Mouse (Mus musculus) spleen, postnatal 10 days (tissue): ENCODE data around the gene Adam23.
A peak's percentile ranks its signal among the peaks of the same experiment; 100 is the strongest.

Source experiments
- DNase-seq, 2 experiments: peaks; one replicate each; pipeline ENCODE4 v3.0.0; 2021 to 2022; ENCODE audit warnings: low spot score in 2 of 2

The Adam23 gene

GRCm38 (mm10) chr1:63445656-63446046 lies at the start of gene Adam23:
Adam23 (plus strand) TSS chr1:63445891.
- DNase-seq: peak in 1 of 2 experiments; percentile 14

GRCm38 (mm10) chr1:63401130-63401529 lies 44.6 kb upstream of the Adam23 start:
- DNase-seq: no peak

GRCm38 (mm10) chr1:63403601-63404000 lies 42.1 kb upstream of the Adam23 start:
- peak in 1 of 2 experiments; percentile 26 for DNase-seq

- DNase-seq: no peak
These were observed 37.3 kb upstream of the Adam23 start for GRCm38 (mm10) chr1:63408344-63408743.

GRCm38 (mm10) chr1:63418491-63418890 lies 27.2 kb upstream of the Adam23 start:
- no peak for DNase-seq

GRCm38 (mm10) chr1:63430668-63431067 lies 15.0 kb upstream of the Adam23 start:
- DNase-seq: no peak

- DNase-seq: no peak
These were observed 14.5 kb upstream of the Adam23 start for GRCm38 (mm10) chr1:63431166-63431565.

GRCm38 (mm10) chr1:63431842-63432241 lies 13.8 kb upstream of the Adam23 start:
- no peak for DNase-seq

GRCm38 (mm10) chr1:63434052-63434451 lies 11.6 kb upstream of the Adam23 start:
- no peak for DNase-seq

- no peak for DNase-seq
These were observed 8.2 kb upstream of the Adam23 start for GRCm38 (mm10) chr1:63437529-63437928.

GRCm38 (mm10) chr1:63442186-63442585 lies 3.5 kb upstream of the Adam23 start:
- DNase-seq: no peak

GRCm38 (mm10) chr1:63442616-63443015 lies 3.1 kb upstream of the Adam23 start:
- DNase-seq: no peak

GRCm38 (mm10) chr1:63445149-63445609 lies 512 bp upstream of the Adam23 start:
- no peak for DNase-seq

- no peak for DNase-seq
These were observed 485 bp downstream of the Adam23 start for GRCm38 (mm10) chr1:63446047-63446704.

GRCm38 (mm10) chr1:63446721-63447120 lies 1.0 kb downstream of the Adam23 start:
- DNase-seq: no peak

- no peak for DNase-seq
These were observed 4.4 kb downstream of the Adam23 start for GRCm38 (mm10) chr1:63450091-63450490.

- no peak for DNase-seq
These were observed 7.7 kb downstream of the Adam23 start for GRCm38 (mm10) chr1:63453332-63453887.

GRCm38 (mm10) chr1:63457801-63458519 lies 12.3 kb downstream of the Adam23 start:
- no peak for DNase-seq

- DNase-seq: no peak
These were observed 13.5 kb downstream of the Adam23 start for GRCm38 (mm10) chr1:63459151-63459550.

- no peak for DNase-seq
These were observed 14.2 kb downstream of the Adam23 start for GRCm38 (mm10) chr1:63459926-63460325.

- DNase-seq: no peak
These were observed 18.8 kb downstream of the Adam23 start for GRCm38 (mm10) chr1:63464441-63464840.

GRCm38 (mm10) chr1:63473272-63473671 lies 27.6 kb downstream of the Adam23 start:
- no peak for DNase-seq

- no peak for DNase-seq
These were observed 28.0 kb downstream of the Adam23 start for GRCm38 (mm10) chr1:63473696-63474095.
